In the genomic region with DNA sequence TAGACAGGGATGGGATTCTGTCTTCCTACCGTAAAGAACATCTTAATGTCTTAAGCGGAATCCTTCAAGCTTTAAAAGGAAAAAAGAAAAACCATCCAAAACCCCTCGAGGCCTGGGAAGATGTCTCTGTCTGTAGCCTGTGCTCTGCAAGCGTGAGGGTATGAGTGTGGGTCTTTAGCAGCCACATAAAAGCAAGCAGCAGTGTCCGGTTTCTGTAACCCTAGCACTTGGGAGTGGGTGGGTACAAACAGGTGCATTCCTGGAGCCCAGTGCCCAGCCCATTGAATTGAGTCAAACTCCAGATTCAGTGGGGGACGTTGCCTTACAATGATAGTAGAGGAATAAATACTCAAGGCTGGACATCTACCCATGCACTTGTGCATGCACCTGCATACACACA, we compare ENCODE assay signal across 18 mouse cellular contexts.
DNase-seq lines count a peak whose midpoint lies in the region; ATAC-seq and TF ChIP-seq lines count a peak whose summit lies in the region.
"Had no signal": no experiment of that assay in that cellular context is flagged by ENCODE, and none has a peak within 500 bp of the region (broad histone marks: within the 10 kb centered on the region; RNA-seq: fewer than 3 reads in every experiment).

No protein-coding gene starts in this region.

- no peaks in the 10 kb centered on the region for H3K79me2 ChIP-seq in myocyte (ENCODE audit: control insufficient read depth, insufficient read depth)

- H3ac ChIP-seq in myocyte (ENCODE audit: control insufficient read depth, insufficient read length): no peak overlapping the region

- no peak overlapping the region for H3K27ac ChIP-seq in midbrain, embryonic 14.5 days (replicated peaks; ENCODE audit: low read depth, low read length)
- no peak overlapping the region for H3K27ac ChIP-seq in midbrain, embryonic 13.5 days
- no peak overlapping the region for H3K27ac ChIP-seq in forebrain, embryonic 11.5 days (ENCODE audit: low read depth, low read length)
- H3K27ac ChIP-seq: embryonic facial prominence, embryonic 13.5 days; forebrain, embryonic 12.5 days had no signal

- DNase-seq in heart, adult 11 months: peak; percentile 58
- no peak for DNase-seq in heart, adult 9 months (ENCODE audit: low spot score in 2 of 2)
- DNase-seq in midbrain, embryonic 14.5 days: peak; percentile 7
- DNase-seq in brain, embryonic 14.5 days (ENCODE audit: low read depth): peak; percentile 5
- no peak for DNase-seq in forebrain, embryonic 11.5 days (ENCODE audit: low spot score)
- no peak for DNase-seq in lung, postnatal 36 days
- DNase-seq: adrenal gland, adult 2 months; cerebellum, adult 11-12 months; cerebellum, adult 2 months; cerebellum, adult 9-10 months; cerebellum, postnatal 10 days; cerebellum, postnatal 25 days had no signal

- no peaks in the 10 kb centered on the region for H3K27me3 ChIP-seq in midbrain, embryonic 14.5 days (ENCODE audit: control insufficient read depth, insufficient read depth, low read length)
- no peaks in the 10 kb centered on the region for H3K27me3 ChIP-seq in midbrain, embryonic 13.5 days
- no peaks in the 10 kb centered on the region for H3K27me3 ChIP-seq in myocyte (ENCODE audit: control insufficient read depth, insufficient read depth, insufficient read length)
- no peaks in the 10 kb centered on the region for H3K27me3 ChIP-seq in forebrain, embryonic 11.5 days (ENCODE audit: control insufficient read depth, insufficient read depth, low read length)
- H3K27me3 ChIP-seq: embryonic facial prominence, embryonic 13.5 days; forebrain, embryonic 12.5 days had no signal

- no peaks in the 10 kb centered on the region for H3K9me3 ChIP-seq in midbrain, embryonic 14.5 days (ENCODE audit: control insufficient read depth, low read length)
- no peaks in the 10 kb centered on the region for H3K9me3 ChIP-seq in midbrain, embryonic 13.5 days
- H3K9me3 ChIP-seq in forebrain, embryonic 11.5 days (ENCODE audit: control insufficient read depth, low read length): no peaks in the 10 kb centered on the region
- H3K9me3 ChIP-seq: embryonic facial prominence, embryonic 13.5 days; forebrain, embryonic 12.5 days had no signal

- no peak for TF ChIP-seq POLR2A in brain, embryonic 14.5 days (IDR thresholded peaks at IDR 0.05; ENCODE audit: borderline replicate concordance, extremely low read depth, insufficient read depth, insufficient read length, poor library complexity, severe bottlenecking)
- no peak for TF ChIP-seq POLR2A in myocyte (IDR thresholded peaks at IDR 0.05; ENCODE audit: insufficient read length, low read depth)

- no peak for TF ChIP-seq CTCF in brain, embryonic 14.5 days (IDR thresholded peaks at IDR 0.05; ENCODE audit: borderline replicate concordance, extremely low read depth, insufficient read depth, insufficient read length)

- no peak overlapping the region for H3K4me3 ChIP-seq in midbrain, embryonic 14.5 days (replicated peaks; ENCODE audit: low read depth, low read length)
- H3K4me3 ChIP-seq in midbrain, embryonic 13.5 days (replicated peaks): no peak overlapping the region
- H3K4me3 ChIP-seq in myocyte: no peak overlapping the region
- H3K4me3 ChIP-seq in forebrain, embryonic 11.5 days (ENCODE audit: low read depth, low read length): no peak overlapping the region
- H3K4me3 ChIP-seq: embryonic facial prominence, embryonic 13.5 days; forebrain, embryonic 12.5 days had no signal

- no peaks in the 10 kb centered on the region for H3K36me3 ChIP-seq in midbrain, embryonic 14.5 days (ENCODE audit: control insufficient read depth, insufficient read depth, low read length)
- no peaks in the 10 kb centered on the region for H3K36me3 ChIP-seq in midbrain, embryonic 13.5 days
- H3K36me3 ChIP-seq in myocyte (ENCODE audit: control insufficient read depth, insufficient read depth): peaks cover 5% of the 10 kb centered on the region
- no peaks in the 10 kb centered on the region; the same call in 1 of the 2 replicates for H3K36me3 ChIP-seq in forebrain, embryonic 11.5 days (ENCODE audit: control insufficient read depth, insufficient read depth, low read length)

- H3K4me2 ChIP-seq in midbrain, embryonic 14.5 days (ENCODE audit: low read length): no peak overlapping the region
- no peak overlapping the region for H3K4me2 ChIP-seq in midbrain, embryonic 13.5 days (replicated peaks)
- peak overlapping the region; percentile 74 for H3K4me2 ChIP-seq in myocyte (ENCODE audit: low read depth)
- H3K4me2 ChIP-seq in forebrain, embryonic 11.5 days (ENCODE audit: low read depth, low read length, severe bottlenecking): no peak overlapping the region
- H3K4me2 ChIP-seq: embryonic facial prominence, embryonic 13.5 days; forebrain, embryonic 12.5 days had no signal

- 77% methylated on average over 6 of the region's 6 CpGs for WGBS in midbrain, embryonic 14.5 days
- WGBS in midbrain, embryonic 13.5 days: 86% methylated on average over 6 of the region's 6 CpGs
- 92% methylated on average over 6 of the region's 6 CpGs for WGBS in forebrain, embryonic 11.5 days

- no peak for ATAC-seq in midbrain, embryonic 14.5 days (ENCODE audit: low FRiP score, low TSS enrichment)
- no peak for ATAC-seq in midbrain, embryonic 13.5 days
- ATAC-seq in forebrain, embryonic 11.5 days (replicated peaks; ENCODE audit: low FRiP score): no peak
- ATAC-seq: forebrain, embryonic 14.5 days; forebrain, embryonic 16.5 days had no signal

- peaks cover 31% of the 10 kb centered on the region for H3K4me1 ChIP-seq in midbrain, embryonic 14.5 days (ENCODE audit: control insufficient read depth, insufficient read depth, low read length)
- H3K4me1 ChIP-seq in midbrain, embryonic 13.5 days (replicated peaks): peaks cover 32% of the 10 kb centered on the region
- H3K4me1 ChIP-seq in forebrain, embryonic 11.5 days (replicated peaks; ENCODE audit: control insufficient read depth, insufficient read depth, low read length): no peaks in the 10 kb centered on the region

- H3K9ac ChIP-seq in midbrain, embryonic 14.5 days (replicated peaks; ENCODE audit: low read length): no peak overlapping the region
- no peak overlapping the region for H3K9ac ChIP-seq in midbrain, embryonic 13.5 days (replicated peaks)
- H3K9ac ChIP-seq in forebrain, embryonic 11.5 days (ENCODE audit: low read length): no peak overlapping the region
- H3K9ac ChIP-seq: embryonic facial prominence, embryonic 13.5 days; forebrain, embryonic 12.5 days had no signal

TF ChIP-seq in myocyte, 11 proteins besides CTCF, POLR2A, EP300 and RAD21:
- peak in 1 of 3 experiments; percentile 55 for TF ChIP-seq MYOG (IDR thresholded peaks at IDR 0.05; ENCODE audit: control insufficient read depth in 1 of 3, insufficient read depth in 1 of 3, insufficient read length in 2 of 3, low read depth in 2 of 3)
- TF ChIP-seq MYOD1 (IDR thresholded peaks at IDR 0.05; ENCODE audit: control insufficient read depth in 1 of 3, insufficient read length in 2 of 3, low read depth in 2 of 3): peak in 2 of 3 experiments; percentile 59 to 80
- TF ChIP-seq MAX (IDR thresholded peaks at IDR 0.05; ENCODE audit: low read depth): no peak
TF ChIP-seq in myocyte: peak in this region for 2.

Comparison
In these comparisons a context has a peak if more than half of its experiments do, and no peak if none do; other contexts are left out.
1. DNase-seq: peak in heart, adult 11 months (single experiment), midbrain, embryonic 14.5 days (single experiment) and brain, embryonic 14.5 days (single experiment); none in heart, adult 9 months (0 of 2), forebrain, embryonic 11.5 days (single experiment) and lung, postnatal 36 days (single experiment).